Mouse (Mus musculus) cerebellum, postnatal 25 days (tissue): ENCODE data around the gene Ret.

Experiments used
- DNase-seq, 2 experiments: peaks; one replicate each; pipeline ENCODE4 v3.0.0; 2021; ENCODE audit warnings: mixed read lengths in 2 of 2

Gene Ret

GRCm38 (mm10) chr6:118173251-118173974, 24.1 kb downstream of the Ret start:
- no peak for DNase-seq

- no peak for DNase-seq
Observed at GRCm38 (mm10) chr6:118171386-118171785, 26.1 kb downstream of the Ret start.

- no peak for DNase-seq
Observed at GRCm38 (mm10) chr6:118168106-118168505, 29.4 kb downstream of the Ret start.

- no peak for DNase-seq
Observed at GRCm38 (mm10) chr6:118167013-118167412, 30.5 kb downstream of the Ret start.

GRCm38 (mm10) chr6:118165516-118165915, 32.0 kb downstream of the Ret start:
- DNase-seq: no peak

- no peak for DNase-seq
Observed at GRCm38 (mm10) chr6:118164691-118165090, 32.8 kb downstream of the Ret start.

GRCm38 (mm10) chr6:118163086-118163485, 34.4 kb downstream of the Ret start:
- DNase-seq: no peak

- no peak for DNase-seq
Observed at GRCm38 (mm10) chr6:118162457-118163082, 34.9 kb downstream of the Ret start.

GRCm38 (mm10) chr6:118153091-118153490, 44.4 kb downstream of the Ret start:
- no peak for DNase-seq

GRCm38 (mm10) chr6:118150988-118151387, 46.5 kb downstream of the Ret start:
- no peak for DNase-seq

- no peak for DNase-seq
Observed at GRCm38 (mm10) chr6:118150538-118150937, 47.0 kb downstream of the Ret start.

GRCm38 (mm10) chr6:118150128-118150527, 47.4 kb downstream of the Ret start:
- no peak for DNase-seq

- no peak for DNase-seq
Observed at GRCm38 (mm10) chr6:118140961-118141360, 56.6 kb downstream of the Ret start.

- DNase-seq: peak; percentile 95 to 96
Observed at GRCm38 (mm10) chr6:118138731-118139709, 58.5 kb downstream of the Ret start, which contains the start of gene Csgalnact2. Gene Csgalnact2 (minus strand): TSS chr6:118139140.

GRCm38 (mm10) chr6:118137148-118137547, 60.4 kb downstream of the Ret start:
- no peak for DNase-seq

- no peak for DNase-seq
Observed at GRCm38 (mm10) chr6:118134461-118134860, 63.1 kb downstream of the Ret start.

GRCm38 (mm10) chr6:118130022-118130421, 67.5 kb downstream of the Ret start:
- DNase-seq: no peak

- DNase-seq: no peak
Observed at GRCm38 (mm10) chr6:118127827-118128487, 69.6 kb downstream of the Ret start.

GRCm38 (mm10) chr6:118127198-118127597, 70.3 kb downstream of the Ret start:
- no peak for DNase-seq

- DNase-seq: no peak
Observed at GRCm38 (mm10) chr6:118126577-118126976, 70.9 kb downstream of the Ret start.

GRCm38 (mm10) chr6:118122767-118123166, 74.8 kb downstream of the Ret start:
- DNase-seq: no peak

GRCm38 (mm10) chr6:118111810-118112209, 85.7 kb downstream of the Ret start:
- DNase-seq: no peak
